Mouse (Mus musculus) spleen, postnatal 14 days (tissue): ENCODE measurements around the gene Glmp.
"Not testable (repeated sequence)": the region's sequence is repeated elsewhere in the genome, so short reads cannot be mapped to it uniquely, and the experiment has no call there.

Experiments
- DNase-seq, 2 experiments: peaks; one replicate each; pipeline ENCODE4 v3.0.0; 2021 to 2022; ENCODE audit warnings: low spot score in 2 of 2

Glmp gene

GRCm38 (mm10) chr3:88324951-88325405, at the start of gene Glmp:
Gene Glmp, plus strand, starts transcription at chr3:88325023.
- DNase-seq = peak in 1 of 2 experiments; percentile 33

GRCm38 (mm10) chr3:88276121-88276520, 48.7 kb upstream of the Glmp start:
- DNase-seq = no peak

GRCm38 (mm10) chr3:88276529-88277143, 48.2 kb upstream of the Glmp start:
- no peak for DNase-seq

- DNase-seq = no peak
These were observed 44.8 kb upstream of the Glmp start for GRCm38 (mm10) chr3:88280035-88280434.

GRCm38 (mm10) chr3:88281141-88281916, 43.5 kb upstream of the Glmp start:
- DNase-seq = not testable (repeated sequence)

- DNase-seq = not testable (repeated sequence)
These were observed 39.8 kb upstream of the Glmp start for GRCm38 (mm10) chr3:88284815-88285564.

GRCm38 (mm10) chr3:88285565-88285895, 39.3 kb upstream of the Glmp start:
- DNase-seq = not testable (repeated sequence)

GRCm38 (mm10) chr3:88287110-88287509, 37.7 kb upstream of the Glmp start, which contains the start of gene Gm38392:
Gene Gm38392, minus strand, starts transcription at chr3:88287210.
- no peak for DNase-seq

- not testable (repeated sequence) for DNase-seq
These were observed 36.6 kb upstream of the Glmp start for GRCm38 (mm10) chr3:88288133-88288713.

- DNase-seq = peak in 1 of 2 experiments; percentile 10
These were observed 32.9 kb upstream of the Glmp start for GRCm38 (mm10) chr3:88291970-88292369.

GRCm38 (mm10) chr3:88295272-88295671, 29.6 kb upstream of the Glmp start:
- not testable (repeated sequence) for DNase-seq

- no peak for DNase-seq
These were observed 28.7 kb upstream of the Glmp start for GRCm38 (mm10) chr3:88296110-88296560.

GRCm38 (mm10) chr3:88296561-88297318, 28.1 kb upstream of the Glmp start, which contains the start of the genes Tsacc and Cct3:
Gene Tsacc, minus strand, starts transcription at chr3:88296999.
Gene Cct3, plus strand, starts transcription at chr3:88297116.
- peak; percentile 85 to 88 for DNase-seq

GRCm38 (mm10) chr3:88297321-88297851, 27.4 kb upstream of the Glmp start:
- DNase-seq = no peak

GRCm38 (mm10) chr3:88299172-88299571, 25.7 kb upstream of the Glmp start:
- DNase-seq = no peak

- DNase-seq = no peak
These were observed 4.1 kb downstream of the Glmp start for GRCm38 (mm10) chr3:88328956-88329355.

GRCm38 (mm10) chr3:88331282-88331681, 6.5 kb downstream of the Glmp start:
- DNase-seq = peak in 1 of 2 experiments; percentile 63

GRCm38 (mm10) chr3:88334029-88334658, 9.3 kb downstream of the Glmp start:
- no peak for DNase-seq

- DNase-seq = no peak
These were observed 10.1 kb downstream of the Glmp start for GRCm38 (mm10) chr3:88334902-88335435.
